Mouse (Mus musculus) kidney, postnatal 0 days (tissue): ENCODE results near the gene 1700067K01Rik. TPM values are rescaled to one million over a fixed set of nuclear protein-coding genes. Genes with fewer than 3 reads are reported as not detected.

Source experiments
- ATAC-seq: fragments of 200-750 bp; cut with Nextera tagmentation; replicated peaks from 2 replicates; pipeline ENCODE4 v1.8.0; 2017; ENCODE audit warnings: low read depth, moderate number of reproducible peaks, moderate TSS enrichment, moderate library complexity; ENCODE audit not compliant: low FRiP score
- DNase-seq: peaks from one replicate; pipeline ENCODE4 v3.0.0-alpha.2; 2016; ENCODE audit warnings: low spot score
- H3K27ac ChIP-seq: fragments of 300-500 bp; sonication (generic); 2 replicates; pipeline ENCODE4 v1.5.1; 2014; ENCODE audit warnings: mild to moderate bottlenecking
- H3K27me3 ChIP-seq: fragments of 300-500 bp; sonication (generic); 2 replicates; pipeline ENCODE4 v1.6.1; 2014; ENCODE audit warnings: low read length, mixed read lengths; ENCODE audit not compliant: insufficient read depth
- H3K36me3 ChIP-seq: fragments of 300-500 bp; sonication (generic); 2 replicates; pipeline ENCODE4 v1.6.1; 2014; ENCODE audit warnings: low read length, mixed read lengths; ENCODE audit not compliant: insufficient read depth
- H3K4me1 ChIP-seq: fragments of 300-500 bp; sonication (generic); replicated peaks from 2 replicates; pipeline ENCODE4 v1.6.1; 2014; ENCODE audit warnings: antibody characterized with exemption, low read length, mixed read lengths; ENCODE audit not compliant: insufficient read depth
- H3K4me2 ChIP-seq: fragments of 300-500 bp; sonication (generic); 2 replicates; pipeline ENCODE4 v1.6.1; 2014; ENCODE audit warnings: mild to moderate bottlenecking, low read length, moderate library complexity, mixed read lengths
- H3K4me3 ChIP-seq: fragments of 300-500 bp; sonication (generic); replicated peaks from 2 replicates; pipeline ENCODE4 v1.5.1; 2014; ENCODE audit warnings: low read depth, low read length
- H3K9ac ChIP-seq: fragments of 300-500 bp; sonication (generic); 2 replicates; pipeline ENCODE4 v1.6.1; 2014; ENCODE audit warnings: low read depth, low read length
- H3K9me3 ChIP-seq: fragments of 300-500 bp; sonication (generic); replicated peaks from 2 replicates; pipeline ENCODE4 v1.6.1; 2016; ENCODE audit warnings: low read length, inconsistent platforms, mixed read lengths
- CTCF ChIP-seq: IDR thresholded peaks from 2 replicates; pipeline ENCODE4 v1.5.1; 2016; ENCODE audit warnings: antibody characterized with exemption, low read depth, mild to moderate bottlenecking, moderate library complexity
- WGBS: fragments of 180-500 bp; shearing (Covaris S2); extraction: QIAGEN DNeasy Blood & Tissue Kit; methylation state at CpG from one replicate; pipeline ENCODE4 v1.1.7; 2014; 5-methylcytosine and 5-hydroxymethylcytosine counted together
- polyA plus RNA-seq: library from polyadenylated mRNA; unstranded; fragments of >200 nt; fragmentation: Nextera tagmentation; extraction: Ambion mirVana; gene quantifications from 2 replicates; pipeline ENCODE4 v1.2.1, GENCODE M21; 2015

1700067K01Rik gene
- polyA plus RNA-seq, 1 experiment from 2014 or later = 1.1 TPM

DNA sequence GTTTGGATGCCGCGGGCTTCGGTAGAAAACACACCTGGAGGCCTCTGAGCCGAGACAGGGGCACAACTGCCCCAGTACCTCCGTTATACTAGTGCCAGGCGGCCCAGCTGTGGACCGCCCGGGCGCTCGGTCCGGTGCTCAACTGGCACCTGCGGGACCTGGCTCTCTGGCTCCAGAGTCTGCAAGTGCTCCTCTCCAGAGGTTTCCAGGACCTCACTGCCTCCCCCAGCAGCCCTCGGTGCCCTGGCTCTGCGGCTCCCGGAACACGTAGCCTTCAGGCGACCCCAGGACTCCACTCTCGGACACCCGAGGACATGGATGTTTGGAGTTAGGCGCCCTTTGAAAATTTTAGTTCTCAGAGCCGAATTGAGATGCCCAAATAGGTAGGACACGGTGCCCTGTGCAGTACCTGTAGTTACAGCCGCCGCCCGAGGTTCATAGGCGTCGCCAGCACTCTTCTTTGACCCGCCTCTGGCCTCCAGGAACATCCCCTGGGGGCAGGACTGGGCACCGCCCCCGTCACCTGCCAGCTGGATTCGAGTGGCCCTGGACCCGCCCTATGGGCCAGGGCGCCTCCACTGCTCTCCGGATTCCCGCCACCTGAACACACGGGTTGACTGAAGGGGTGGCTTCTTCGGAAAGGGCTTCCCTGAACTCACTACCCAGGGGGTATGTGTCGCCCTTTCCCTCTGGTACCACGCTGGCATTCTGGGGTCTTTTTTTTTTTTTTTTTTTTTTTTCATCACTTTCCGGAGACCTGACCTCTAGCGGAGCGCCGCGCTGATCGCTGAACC is 10.6 kb downstream of the 1700067K01Rik start, which contains the start of gene 2210011C24Rik:
TSS of gene 2210011C24Rik (minus strand) at position 467 of the 794 bp plus-strand sequence.
- H3K27me3 ChIP-seq = peaks cover 24% of the 10 kb centered on the region
- H3K9ac ChIP-seq = peak within 1 kb of the TSS; percentile 57
- under 1% methylated on average over 45 of the region's 45 CpGs for WGBS
- ATAC-seq = peak; percentile 73
- no peaks in the 10 kb centered on the region for H3K9me3 ChIP-seq
- H3K36me3 ChIP-seq = no peaks in the 10 kb centered on the region
- DNase-seq = no peak
- peaks cover 24% of the 10 kb centered on the region for H3K4me1 ChIP-seq
- peak within 1 kb of the TSS; percentile 50; the same call in 1 of the 2 replicates for H3K27ac ChIP-seq
- H3K4me2 ChIP-seq = peak within 1 kb of the TSS; percentile 97
- TF ChIP-seq CTCF = no peak
- peak within 1 kb of the TSS; percentile 47 for H3K4me3 ChIP-seq

DNA sequence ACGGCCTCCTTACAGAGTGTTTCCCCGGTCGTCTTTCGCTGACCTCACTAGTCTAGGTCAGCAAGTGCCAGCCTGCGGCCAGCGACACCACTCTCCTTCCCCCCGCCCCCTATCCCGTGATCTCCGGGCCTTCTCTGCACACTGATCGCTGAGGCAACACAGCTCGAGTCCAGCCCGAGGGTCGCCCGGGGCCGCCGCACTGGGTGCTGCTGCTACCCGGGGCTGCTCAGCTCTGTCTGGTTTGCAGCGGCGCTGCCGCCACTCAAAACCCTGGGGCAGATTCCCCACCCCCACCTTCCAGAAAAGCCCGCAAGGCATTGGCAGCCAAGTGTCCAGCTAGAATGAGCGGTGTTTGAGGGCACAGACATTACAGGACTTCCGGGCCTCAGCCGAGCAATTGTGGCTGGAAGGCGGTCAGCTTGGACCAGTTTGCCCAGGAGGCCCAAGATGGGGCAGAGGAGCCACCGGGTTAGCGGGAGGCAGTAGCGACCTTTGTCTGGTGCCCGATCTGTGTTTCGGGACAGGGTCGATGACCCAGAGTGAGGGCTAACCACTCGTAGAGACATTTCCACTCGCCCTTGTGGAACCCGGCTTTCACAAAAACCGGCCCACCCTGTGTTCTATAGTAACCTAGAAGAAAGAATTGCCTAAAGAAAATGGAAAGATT is 11.3 kb downstream of the 1700067K01Rik start:
- Histone ChIP-seq H3K9ac (peak overlapping the region; percentile 51), H3K4me1 (peaks cover 24% of the 10 kb centered on the region), H3K9me3 (no peaks in the 10 kb centered on the region), H3K36me3 (no peaks in the 10 kb centered on the region), H3K27ac (no peak overlapping the region), H3K4me3 (peak overlapping the region; percentile 10), H3K27me3 (peaks cover 24% of the 10 kb centered on the region), H3K4me2 (peak overlapping the region; percentile 97)
- no peak for TF ChIP-seq CTCF
- WGBS = 10% methylated on average over 35 of the region's 35 CpGs
- ATAC-seq (peak; percentile 58), DNase-seq (no peak)

DNA sequence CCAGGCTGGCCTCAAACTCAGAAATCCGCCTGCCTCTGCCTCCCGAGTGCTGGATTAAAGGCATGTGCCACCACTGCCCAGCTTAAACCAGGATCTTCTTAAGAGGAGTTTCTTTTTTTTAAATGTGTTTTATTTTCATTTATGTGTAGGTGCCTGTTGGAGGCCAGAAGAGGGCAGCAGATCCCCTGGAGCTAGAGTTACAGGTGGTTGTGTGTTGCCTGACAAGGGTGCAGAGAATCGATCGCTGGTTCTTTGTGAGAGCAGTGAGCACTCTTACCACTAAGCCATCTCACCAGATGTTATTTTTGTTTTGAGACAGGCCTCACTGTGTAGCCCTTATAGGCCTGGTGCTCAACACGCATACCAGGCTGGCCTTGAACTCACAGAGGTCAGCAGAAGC is 14.5 kb downstream of the 1700067K01Rik start:
- peaks cover 18% of the 10 kb centered on the region for H3K4me1 ChIP-seq
- no peak overlapping the region for H3K4me2 ChIP-seq
- H3K9me3 ChIP-seq = no peaks in the 10 kb centered on the region
- H3K9ac ChIP-seq = no peak overlapping the region
- no peak overlapping the region for H3K27ac ChIP-seq
- no peak for DNase-seq
- H3K4me3 ChIP-seq = no peak overlapping the region
- ATAC-seq = no peak
- no peaks in the 10 kb centered on the region for H3K36me3 ChIP-seq
- TF ChIP-seq CTCF = 0 out of 2 replicates have a peak, but pooled peaks have one; percentile 10
- peaks cover 16% of the 10 kb centered on the region for H3K27me3 ChIP-seq
- WGBS = 97% methylated on average over 5 of the region's 5 CpGs

DNA sequence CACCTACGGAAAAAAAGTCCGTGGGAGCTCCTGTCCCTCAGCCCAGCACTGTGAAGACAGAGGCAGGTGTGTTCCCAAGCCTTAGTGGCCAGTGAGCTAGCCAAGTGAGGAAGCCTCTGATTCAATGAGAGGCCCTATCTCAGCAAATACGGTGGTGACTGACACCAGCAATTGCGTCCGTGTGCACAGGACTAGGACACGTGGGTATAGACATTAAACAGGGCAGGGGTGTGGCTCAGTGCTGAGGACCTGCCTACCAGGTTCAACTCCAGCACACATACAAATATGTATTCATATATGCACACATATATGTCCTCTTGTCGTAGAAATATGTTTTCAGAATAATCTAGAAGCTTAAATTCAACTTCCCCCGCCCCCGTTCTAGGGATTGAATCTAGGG is 18.4 kb downstream of the 1700067K01Rik start:
- no peak overlapping the region for H3K4me3 ChIP-seq
- H3K4me1 ChIP-seq = peaks cover 25% of the 10 kb centered on the region
- DNase-seq (no peak), ATAC-seq (no peak)
- no peak overlapping the region for H3K4me2 ChIP-seq
- H3K27ac ChIP-seq = no peak overlapping the region
- H3K9me3 ChIP-seq = no peaks in the 10 kb centered on the region
- H3K36me3 ChIP-seq = no peaks in the 10 kb centered on the region
- no peak for TF ChIP-seq CTCF
- no peaks in the 10 kb centered on the region for H3K27me3 ChIP-seq
- 74% methylated on average over 9 of the region's 9 CpGs for WGBS
- no peak overlapping the region for H3K9ac ChIP-seq

- TF ChIP-seq CTCF = peak; percentile 43
- no peaks in the 10 kb centered on the region for H3K9me3 ChIP-seq
- H3K36me3 ChIP-seq = no peaks in the 10 kb centered on the region
- H3K27ac ChIP-seq = peak within 1 kb of the TSS; percentile 90
- peak; percentile 89 for ATAC-seq
- H3K9ac ChIP-seq = peak within 1 kb of the TSS; percentile 59
- DNase-seq = peak; percentile 71
- 4% methylated on average over 18 of the region's 18 CpGs for WGBS
- H3K27me3 ChIP-seq = no peaks in the 10 kb centered on the region
- H3K4me2 ChIP-seq = peak within 1 kb of the TSS; percentile 53
- H3K4me1 ChIP-seq = peaks cover 29% of the 10 kb centered on the region
- H3K4me3 ChIP-seq = peak within 1 kb of the TSS; percentile 24
Measured at GRCm38 (mm10) chr8:84021096-84021495, 19.8 kb downstream of the 1700067K01Rik start, which contains the start of gene Palm3. Gene Palm3, plus strand, starts transcription at chr8:84021471.

- DNase-seq = no peak
- no peaks in the 10 kb centered on the region for H3K36me3 ChIP-seq
- peak; percentile 4; the same call in 1 of the 2 replicates for ATAC-seq
- H3K9ac ChIP-seq = peak overlapping the region; percentile 59
- peak overlapping the region; percentile 24 for H3K4me3 ChIP-seq
- no peaks in the 10 kb centered on the region for H3K27me3 ChIP-seq
- H3K4me2 ChIP-seq = peak overlapping the region; percentile 53
- no peak for TF ChIP-seq CTCF
- peaks cover 29% of the 10 kb centered on the region for H3K4me1 ChIP-seq
- H3K9me3 ChIP-seq = no peaks in the 10 kb centered on the region
- 35% methylated on average over 12 of the region's 12 CpGs for WGBS
- H3K27ac ChIP-seq = peak overlapping the region; percentile 90
Measured at GRCm38 (mm10) chr8:84021569-84021968, 20.3 kb downstream of the 1700067K01Rik start.
